Mouse (Mus musculus): ENCODE data around the gene Gm428. TPM values are rescaled to one million over a fixed set of nuclear protein-coding genes. Genes with fewer than 3 reads are reported as not detected.
"Not testable (repeated sequence)": the region's sequence is repeated elsewhere in the genome, so short reads cannot be mapped to it uniquely, and the experiment has no call there.

Gm428 gene
- not detected in 2 replicates for polyA plus RNA-seq (2015; fragmentation: Nextera tagmentation; extraction: Ambion mirVana)

GRCm38 (mm10) chr4:73683216-73683615, at the start of gene Gm428:
Gene Gm428 (plus strand): TSS chr4:73683516.
- H3K4me1 ChIP-seq (replicated peaks); H3K9ac ChIP-seq; H3K36me3 ChIP-seq; H3K27me3 ChIP-seq; H3K9me3 ChIP-seq (replicated peaks); H3K4me3 ChIP-seq; ATAC-seq (replicated peaks; ENCODE audit: insufficient number of reproducible peaks, insufficient read depth, low FRiP score, low read depth); H3K4me2 ChIP-seq; H3K27ac ChIP-seq: not testable (repeated sequence)
- WGBS = 70% methylated on average over 1 of the region's 4 CpGs

GRCm38 (mm10) chr4:73637821-73638220, 45.5 kb upstream of the Gm428 start, which contains the start of gene Gm11236:
Gene Gm11236 (plus strand): TSS chr4:73638121.
- H3K4me3 ChIP-seq; H3K4me2 ChIP-seq; H3K9ac ChIP-seq; H3K36me3 ChIP-seq; H3K9me3 ChIP-seq (replicated peaks); ATAC-seq (replicated peaks; ENCODE audit: insufficient number of reproducible peaks, insufficient read depth, low FRiP score, low read depth); H3K27me3 ChIP-seq; H3K27ac ChIP-seq; H3K4me1 ChIP-seq (replicated peaks): not testable (repeated sequence)
- no CpG with 5 or more reads among the region's 4 CpGs for WGBS

DNA sequence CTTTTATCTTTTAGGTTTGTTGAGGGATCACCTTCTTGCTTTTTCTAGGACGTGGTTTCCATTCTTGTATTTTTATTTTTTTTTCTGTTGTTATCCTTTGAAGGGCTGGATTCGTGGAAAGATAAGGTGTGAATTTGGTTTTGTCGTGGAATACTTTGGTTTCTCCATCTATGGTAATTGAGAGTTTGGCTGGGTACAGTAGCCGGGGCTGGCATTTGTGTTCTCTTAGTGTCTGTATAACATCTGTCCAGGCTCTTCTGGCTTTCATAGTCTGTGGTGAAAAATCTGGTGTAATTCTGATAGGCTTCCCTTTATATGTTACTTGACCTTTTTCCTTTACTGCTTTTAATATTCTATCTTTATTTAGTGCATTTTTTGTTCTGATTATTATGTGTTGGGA, 21.5 kb upstream of the Gm428 start:
- H3K4me1 ChIP-seq (replicated peaks); ATAC-seq (replicated peaks; ENCODE audit: insufficient number of reproducible peaks, insufficient read depth, low FRiP score, low read depth); H3K9me3 ChIP-seq (replicated peaks); H3K4me3 ChIP-seq; H3K4me2 ChIP-seq; H3K27me3 ChIP-seq; H3K27ac ChIP-seq; H3K9ac ChIP-seq; H3K36me3 ChIP-seq: not testable (repeated sequence)
- 60% methylated on average over 4 of the region's 4 CpGs for WGBS

- not testable (repeated sequence) for H3K27ac ChIP-seq; H3K27me3 ChIP-seq; H3K36me3 ChIP-seq; H3K9me3 ChIP-seq (replicated peaks); H3K9ac ChIP-seq; H3K4me1 ChIP-seq (replicated peaks); H3K4me3 ChIP-seq; H3K4me2 ChIP-seq; ATAC-seq (replicated peaks; ENCODE audit: insufficient number of reproducible peaks, insufficient read depth, low FRiP score, low read depth)
- WGBS = no CpG with 5 or more reads among the region's 4 CpGs
These were observed 15.3 kb upstream of the Gm428 start, which contains the start of gene Gm11239 for GRCm38 (mm10) chr4:73668054-73668453. Gene Gm11239 (plus strand): TSS chr4:73668354.

GRCm38 (mm10) chr4:73718761-73719160, 35.4 kb downstream of the Gm428 start:
- no peak overlapping the region for H3K27ac ChIP-seq
- no peak overlapping the region for H3K4me3 ChIP-seq
- no peaks in the 10 kb centered on the region for H3K4me1 ChIP-seq (replicated peaks)
- WGBS = 79% methylated on average over 1 of the region's 1 CpGs
- H3K4me2 ChIP-seq = no peak overlapping the region
- H3K9ac ChIP-seq = no peak overlapping the region
- H3K36me3 ChIP-seq = no peaks in the 10 kb centered on the region
- H3K9me3 ChIP-seq (replicated peaks) = no peaks in the 10 kb centered on the region
- H3K27me3 ChIP-seq = no peaks in the 10 kb centered on the region
- ATAC-seq (replicated peaks; ENCODE audit: insufficient number of reproducible peaks, insufficient read depth, low FRiP score, low read depth) = no peak

DNA sequence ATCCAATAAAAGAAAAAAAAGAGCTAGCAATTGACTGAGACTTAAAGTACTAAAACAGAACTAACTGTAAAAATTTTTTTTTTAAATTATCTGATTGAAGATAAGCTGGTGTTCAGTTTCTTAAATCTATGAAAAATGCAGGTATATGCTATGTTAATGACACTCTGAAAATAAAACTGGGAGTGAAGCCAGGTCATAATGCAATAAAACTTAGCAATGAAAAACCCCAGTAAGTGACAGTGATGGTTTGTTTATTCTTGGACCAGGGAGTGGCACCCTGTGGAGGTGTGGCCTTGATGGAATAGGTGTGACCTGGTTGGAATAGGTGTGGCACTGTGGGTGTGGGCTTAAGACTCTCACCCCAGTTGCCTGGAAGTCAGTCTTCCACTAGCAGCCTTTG, 36.5 kb downstream of the Gm428 start:
- Histone ChIP-seq H3K4me2 (no peak overlapping the region), H3K36me3 (no peaks in the 10 kb centered on the region), H3K9ac (no peak overlapping the region), H3K4me1 (replicated peaks) (no peaks in the 10 kb centered on the region), H3K27me3 (no peaks in the 10 kb centered on the region), H3K27ac (no peak overlapping the region), H3K4me3 (no peak overlapping the region), H3K9me3 (replicated peaks) (no peaks in the 10 kb centered on the region)
- no peak for ATAC-seq (replicated peaks; ENCODE audit: insufficient number of reproducible peaks, insufficient read depth, low FRiP score, low read depth)

Other genes starting within 250 kb of the Gm428 start
- not detected in 2 replicates for gene Gm11238, start 75.6 kb upstream of the Gm428 start, polyA plus RNA-seq (2015; fragmentation: Nextera tagmentation; extraction: Ambion mirVana)
- gene Gm11237, start 60.5 kb upstream of the Gm428 start, polyA plus RNA-seq (2015; fragmentation: Nextera tagmentation; extraction: Ambion mirVana) = not detected in 2 replicates
- not detected in 2 replicates for gene Gm11236, start 45.4 kb upstream of the Gm428 start, polyA plus RNA-seq (2015; fragmentation: Nextera tagmentation; extraction: Ambion mirVana)
- gene Gm11239, start 15.2 kb upstream of the Gm428 start, polyA plus RNA-seq (2015; fragmentation: Nextera tagmentation; extraction: Ambion mirVana) = not detected in 2 replicates
- gene Rasef, start 107.5 kb downstream of the Gm428 start, polyA plus RNA-seq (2015; fragmentation: Nextera tagmentation; extraction: Ambion mirVana) = 0.44 and 1.1 TPM in 2 replicates
- gene Gm11758, start 192.8 kb downstream of the Gm428 start, polyA plus RNA-seq (2015; fragmentation: Nextera tagmentation; extraction: Ambion mirVana) = not detected in 2 replicates
- gene Gm11757, start 207.6 kb downstream of the Gm428 start, polyA plus RNA-seq (2015; fragmentation: Nextera tagmentation; extraction: Ambion mirVana) = not detected in 2 replicates
- not detected in 2 replicates for gene Gm13871, start 222.4 kb downstream of the Gm428 start, polyA plus RNA-seq (2015; fragmentation: Nextera tagmentation; extraction: Ambion mirVana)
- not detected in 2 replicates for gene Gm11756, start 237.2 kb downstream of the Gm428 start, polyA plus RNA-seq (2015; fragmentation: Nextera tagmentation; extraction: Ambion mirVana)

Measured in heart, embryonic 15.5 days (tissue).